In genomic region chr11:85278175-85278574, GRCm38 (mm10) we compare ENCODE assay signal across 1 mouse cellular context.
A peak's percentile ranks its signal among the peaks of the same experiment; 100 is the strongest.
TF ChIP-seq lines count a peak whose summit lies in the region.

No protein-coding gene starts in this region.

TF ChIP-seq in CH12.LX, 34 proteins besides CTCF, POLR2A, EP300 and RAD21:
- TF ChIP-seq RCOR1 (conservative IDR thresholded peaks at IDR 0.05; ENCODE audit: low read depth, low read length), result no peak
- no peak for TF ChIP-seq ZC3H11A (IDR thresholded peaks at IDR 0.05; ENCODE audit: low read depth, low read length)
- no peak for TF ChIP-seq MEF2A (IDR thresholded peaks at IDR 0.05; ENCODE audit: borderline replicate concordance, low read depth, low read length)
- TF ChIP-seq ZKSCAN1 (IDR thresholded peaks at IDR 0.05; ENCODE audit: borderline replicate concordance, low read depth, low read length), result no peak
- TF ChIP-seq SMC3 (IDR thresholded peaks at IDR 0.05; ENCODE audit: low read depth, low read length), result peak; percentile 37
- no peak for TF ChIP-seq ETS1 (conservative IDR thresholded peaks at IDR 0.05; ENCODE audit: low read depth, low read length)
- TF ChIP-seq E2F4 (IDR thresholded peaks at IDR 0.05; ENCODE audit: insufficient replicate concordance, low read depth, low read length), result no peak
